Mouse (Mus musculus) CH12.LX (cell line): ENCODE data around the gene Nfia. TPM values are rescaled to one million over a fixed set of nuclear protein-coding genes. Genes with fewer than 3 reads are reported as not detected.

Experiments
- DNase-seq: peaks from one replicate; pipeline ENCODE4 v3.0.0-alpha.2; 2013; ENCODE audit errors: extremely low read depth
- H3K27ac ChIP-seq: 2 replicates; pipeline ENCODE4 v1.5.1; 2012; ENCODE audit warnings: low read depth, mild to moderate bottlenecking, control low read depth, moderate library complexity; ENCODE audit not compliant: insufficient read depth
- H3K27me3 ChIP-seq: replicated peaks from 2 replicates; pipeline ENCODE3; 2012; ENCODE audit warnings: inconsistent platforms
- H3K36me3 ChIP-seq, 2 experiments: replicated peaks in 1 of 2; 2 replicates each; pipeline versions ENCODE3 to v1.6.1; 2012; ENCODE audit warnings: inconsistent platforms in 1 of 2, low read length in 1 of 2, mild to moderate bottlenecking in 1 of 2, mixed read lengths in 1 of 2, moderate library complexity in 1 of 2; ENCODE audit not compliant: control insufficient read depth in 1 of 2, insufficient read depth in 1 of 2
- H3K4me1 ChIP-seq, 2 experiments: 2 replicates each; pipeline ENCODE4 v1.6.1; 2012; ENCODE audit warnings: inconsistent platforms in 1 of 2, moderate library complexity in 1 of 2; ENCODE audit not compliant: insufficient read depth in 2 of 2, control insufficient read depth in 1 of 2
- H3K4me2 ChIP-seq: 2 replicates; pipeline ENCODE4 v1.6.1; 2012; ENCODE audit warnings: low read depth, mild to moderate bottlenecking, control low read depth; ENCODE audit not compliant: poor library complexity, insufficient read depth, severe bottlenecking
- H3K4me3 ChIP-seq, 3 experiments: fragments of 150-350 bp in 1 of 3; sonication (generic) in 1 of 3; replicated peaks in 1 of 3; 2 replicates each; pipeline versions ENCODE3 to v1.5.1; 2011 to 2012; ENCODE audit warnings: low read depth in 2 of 3, low read length in 2 of 3, mild to moderate bottlenecking in 2 of 3, moderate library complexity in 2 of 3, control low read depth in 1 of 3, improper control_type of control experiment in 1 of 3, inconsistent platforms in 1 of 3, mixed read lengths in 1 of 3; ENCODE audit not compliant: poor library complexity in 1 of 3
- H3K79me2 ChIP-seq: replicated peaks from 2 replicates; pipeline ENCODE4 v1.6.1; 2012; ENCODE audit warnings: mild to moderate bottlenecking, moderate library complexity; ENCODE audit not compliant: control insufficient read depth, poor library complexity, insufficient read depth, severe bottlenecking; ENCODE audit errors: extremely low read depth
- H3K9ac ChIP-seq: 2 replicates; pipeline ENCODE4 v1.6.1; 2012; ENCODE audit warnings: low read depth, mild to moderate bottlenecking, control low read depth, moderate library complexity; ENCODE audit not compliant: insufficient read depth
- H3K9me3 ChIP-seq: replicated peaks from 2 replicates; pipeline ENCODE3; 2012; ENCODE audit warnings: low read length, inconsistent platforms, mixed read lengths
- BHLHE40 ChIP-seq: IDR thresholded peaks from 2 replicates; pipeline ENCODE4 v1.6.1; 2011; ENCODE audit warnings: mild to moderate bottlenecking, low read depth, low read length, improper control_type of control experiment
- CHD1 ChIP-seq: IDR thresholded peaks from 2 replicates; pipeline ENCODE4 v1.6.1; 2012; ENCODE audit warnings: low read depth, low read length, improper control_type of control experiment, inconsistent platforms
- CHD2 ChIP-seq: IDR thresholded peaks from 2 replicates; pipeline ENCODE4 v1.6.1; 2011; ENCODE audit warnings: low read length, improper control_type of control experiment
- CTCF ChIP-seq, 2 experiments: IDR thresholded peaks in 1 of 2; conservative IDR thresholded peaks in 1 of 2; 2 replicates each; pipeline ENCODE4 v1.5.1; 2011 to 2012; ENCODE audit warnings: low read depth in 2 of 2, low read length in 2 of 2, improper control_type of control experiment in 1 of 2, inconsistent platforms in 1 of 2, mild to moderate bottlenecking in 1 of 2, moderate library complexity in 1 of 2
- ELF1 ChIP-seq: IDR thresholded peaks from 2 replicates; pipeline ENCODE4 v1.6.1; 2014; ENCODE audit warnings: low read depth, mild to moderate bottlenecking, inconsistent platforms, low read length, improper control_type of control experiment
- EP300 ChIP-seq: IDR thresholded peaks from 2 replicates; pipeline ENCODE4 v1.6.1; 2011; ENCODE audit warnings: low read length, improper control_type of control experiment
- IRF4 ChIP-seq: IDR thresholded peaks from 2 replicates; pipeline ENCODE4 v1.6.1; 2014; ENCODE audit warnings: low read depth, mild to moderate bottlenecking, inconsistent platforms, low read length, improper control_type of control experiment
- JUND ChIP-seq: conservative IDR thresholded peaks from 2 replicates; pipeline ENCODE4 v1.6.1; 2011; ENCODE audit warnings: low read depth, low read length, improper control_type of control experiment
- MAFK ChIP-seq: IDR thresholded peaks from 2 replicates; pipeline ENCODE4 v1.6.1; 2011; ENCODE audit warnings: low read length, improper control_type of control experiment; ENCODE audit not compliant: insufficient replicate concordance
- MAX ChIP-seq: IDR thresholded peaks from 2 replicates; pipeline ENCODE4 v1.6.1; 2011; ENCODE audit warnings: low read length, improper control_type of control experiment
- MAZ ChIP-seq: IDR thresholded peaks from 2 replicates; pipeline ENCODE4 v1.6.1; 2012; ENCODE audit warnings: low read depth, mild to moderate bottlenecking, inconsistent platforms, low read length, improper control_type of control experiment, moderate library complexity
- MXI1 ChIP-seq: IDR thresholded peaks from 2 replicates; pipeline ENCODE4 v1.6.1; 2011; ENCODE audit warnings: mild to moderate bottlenecking, low read depth, low read length, improper control_type of control experiment
- MYC ChIP-seq: IDR thresholded peaks from 2 replicates; pipeline ENCODE4 v1.6.1; 2011; ENCODE audit warnings: low read depth, mild to moderate bottlenecking, improper control_type of control experiment, low read length
- NELFE ChIP-seq: IDR thresholded peaks from 2 replicates; pipeline ENCODE4 v1.6.1; 2011; ENCODE audit warnings: low read depth, low read length, improper control_type of control experiment
- PAX5 ChIP-seq: IDR thresholded peaks from 2 replicates; pipeline ENCODE4 v1.6.1; 2012; ENCODE audit warnings: low read length, inconsistent platforms, mixed read lengths
- POLR2A ChIP-seq: IDR thresholded peaks from 2 replicates; pipeline ENCODE4 v1.6.1; 2011; ENCODE audit warnings: low read depth, mild to moderate bottlenecking, improper control_type of control experiment, low read length
- RAD21 ChIP-seq: IDR thresholded peaks from 2 replicates; pipeline ENCODE4 v1.6.1; 2011; ENCODE audit warnings: low read depth, mild to moderate bottlenecking, low read length, improper control_type of control experiment, moderate library complexity
- RCOR1 ChIP-seq: conservative IDR thresholded peaks from 2 replicates; pipeline ENCODE4 v1.6.1; 2012; ENCODE audit warnings: low read depth, mild to moderate bottlenecking, inconsistent platforms, low read length, improper control_type of control experiment
- SIN3A ChIP-seq: IDR thresholded peaks from 2 replicates; pipeline ENCODE4 v1.6.1; 2012; ENCODE audit warnings: low read length, improper control_type of control experiment, inconsistent platforms
- SMC3 ChIP-seq: IDR thresholded peaks from 2 replicates; pipeline ENCODE4 v1.6.1; 2011; ENCODE audit warnings: low read depth, low read length, improper control_type of control experiment
- TBP ChIP-seq: conservative IDR thresholded peaks from 2 replicates; pipeline ENCODE4 v1.6.1; 2011; ENCODE audit warnings: low read depth, low read length, improper control_type of control experiment
- TCF12 ChIP-seq: IDR thresholded peaks from 2 replicates; pipeline ENCODE4 v1.6.1; 2014; ENCODE audit warnings: low read depth, mild to moderate bottlenecking, inconsistent platforms, low read length, improper control_type of control experiment
- UBTF ChIP-seq: IDR thresholded peaks from 2 replicates; pipeline ENCODE4 v1.6.1; 2012; ENCODE audit warnings: low read depth, mild to moderate bottlenecking, inconsistent platforms, low read length, improper control_type of control experiment, moderate library complexity
- USF1 ChIP-seq: IDR thresholded peaks from 2 replicates; pipeline ENCODE4 v1.6.1; 2014; ENCODE audit warnings: low read depth, mild to moderate bottlenecking, inconsistent platforms, low read length, improper control_type of control experiment
- ZC3H11A ChIP-seq: IDR thresholded peaks from 2 replicates; pipeline ENCODE4 v1.6.1; 2012; ENCODE audit warnings: low read depth, mild to moderate bottlenecking, inconsistent platforms, low read length, improper control_type of control experiment
- ZKSCAN1 ChIP-seq: IDR thresholded peaks from 2 replicates; pipeline ENCODE4 v1.6.1; 2012; ENCODE audit warnings: low read depth, inconsistent platforms, low read length, improper control_type of control experiment, borderline replicate concordance
- ZNF384 ChIP-seq: IDR thresholded peaks from 2 replicates; pipeline ENCODE4 v1.6.1; 2012; ENCODE audit warnings: low read depth, low read length, improper control_type of control experiment, inconsistent platforms
- dilution Hi-C: fragments of 300-500 bp; cut with MboI; formaldehyde crosslinking; loops from 2 replicates; pipeline ENCODE4 v1.14.3; 2020; ENCODE audit warnings: low sequenced_read_pairs; ENCODE audit not compliant: extremely low pct_unique_long_range_greater_than_20kb, extremely low pct_ligation_motif_present
- in situ Hi-C: fragments of 300-500 bp; cut with MboI; formaldehyde crosslinking; loops from 3 replicates; pipeline ENCODE4 v1.14.3; 2019; ENCODE audit warnings: low sequenced_read_pairs, low pct_ligation_motif_present, low pct_unique_long_range_greater_than_20kb, mixed read lengths
- polyA plus RNA-seq: library from polyadenylated mRNA; unstranded; fragments of >175 nt; gene quantifications from 2 replicates; pipeline ENCODE4 v1.2.1, GENCODE M21; 2012; ENCODE audit warnings: low read depth; ENCODE audit not compliant: insufficient read length
- total RNA-seq, 2 experiments: library from RNA; depleted of rRNA; stranded (reverse); fragments of 300-350 nt in 1 of 2; fragments of >200 nt in 1 of 2; gene quantifications; 2 replicates each; pipeline ENCODE4 v1.2.3; 2012 to 2014

The Nfia gene
- total and polyA plus RNA-seq, 3 experiments, result not detected

- no peak overlapping the region for H3K4me3 ChIP-seq
- TF ChIP-seq MXI1 (no peak), EP300 (no peak), MYC (no peak), USF1 (no peak), RCOR1 (no peak), RAD21 (no peak), MAZ (no peak), PAX5 (no peak), CHD1 (no peak), JUND (no peak), BHLHE40 (no peak), TCF12 (no peak), CHD2 (no peak), SMC3 (no peak), IRF4 (no peak), ZKSCAN1 (no peak), MAFK (no peak), ZC3H11A (no peak)
- DNase-seq, result no peak
- dilution Hi-C loops, result no loop called here
- in situ Hi-C loops, result no loop called here
- no peak overlapping the region for H3K27ac ChIP-seq
- no peaks in the 10 kb centered on the region for H3K79me2 ChIP-seq
- H3K36me3 ChIP-seq, result no peaks in the 10 kb centered on the region
- no peak overlapping the region for H3K9ac ChIP-seq
- H3K4me1 ChIP-seq, result no peaks in the 10 kb centered on the region
- no peak overlapping the region for H3K4me2 ChIP-seq
- no peaks in the 10 kb centered on the region for H3K27me3 ChIP-seq
- H3K9me3 ChIP-seq, result peaks cover 50% of the 10 kb centered on the region
Observed at GRCm38 (mm10) chr4:97778211-97779002, 5.9 kb downstream of the Nfia start.

DNA sequence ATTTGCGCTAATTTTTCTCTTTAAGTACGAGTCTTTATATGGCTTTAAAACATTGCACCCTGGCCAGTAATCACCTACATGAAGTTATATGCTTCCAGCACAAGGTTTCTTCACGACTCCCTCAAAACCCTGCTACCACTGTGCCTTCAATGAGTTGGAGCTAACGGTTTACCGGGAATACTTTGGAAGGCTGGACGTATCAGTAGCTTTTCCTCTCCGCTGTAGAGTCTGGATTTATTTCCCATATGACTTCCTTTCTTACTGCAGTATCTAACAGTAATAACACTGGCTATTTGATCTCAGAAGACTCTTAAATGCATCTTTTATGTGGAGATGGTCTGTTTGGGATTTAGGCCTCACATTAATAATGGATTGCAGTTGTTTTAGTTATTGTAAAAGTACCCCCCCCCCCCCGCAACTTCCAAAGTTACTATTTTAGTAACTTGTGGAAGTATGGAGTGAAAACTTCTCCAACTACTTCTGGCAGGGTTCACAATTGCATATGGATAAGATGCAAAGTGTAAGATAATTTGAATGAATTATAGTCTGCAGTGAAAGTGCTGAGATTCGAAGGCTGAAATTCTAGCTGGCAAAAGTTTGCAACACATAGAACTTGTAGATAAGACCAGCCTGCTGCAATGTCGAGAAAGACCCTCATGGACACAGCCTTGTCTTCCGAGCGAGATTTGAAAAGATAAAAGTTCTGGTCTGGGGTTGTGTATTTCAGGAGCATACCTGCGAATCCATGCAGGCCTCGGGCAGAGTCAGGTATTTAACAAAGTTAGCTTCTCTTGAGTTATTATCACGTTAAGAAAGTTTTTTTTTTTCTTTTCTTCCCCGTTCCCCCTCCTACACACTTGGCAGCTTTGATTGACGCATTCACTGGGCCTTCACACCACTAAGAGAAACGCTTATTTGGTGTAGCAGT, 6.7 kb downstream of the Nfia start:
- H3K36me3 ChIP-seq, result no peaks in the 10 kb centered on the region
- TF ChIP-seq JUND (no peak), ZNF384 (no peak), IRF4 (no peak), SIN3A (no peak), NELFE (no peak), CHD1 (no peak), TBP (no peak), ELF1 (no peak), MAX (no peak), POLR2A (no peak), CTCF (conservative IDR thresholded peaks at IDR 0.05 in 1 of 2, IDR thresholded peaks at IDR 0.05 in 1 of 2; ENCODE audit: low read depth in 2 of 2, low read length in 2 of 2) (no peak), SMC3 (no peak), UBTF (no peak)
- H3K4me3 ChIP-seq, result no peak overlapping the region
- H3K27ac ChIP-seq, result no peak overlapping the region
- dilution Hi-C loops, result no loop called here
- H3K9ac ChIP-seq, result no peak overlapping the region
- H3K4me1 ChIP-seq, result no peaks in the 10 kb centered on the region
- H3K79me2 ChIP-seq, result no peaks in the 10 kb centered on the region
- DNase-seq, result no peak
- no peaks in the 10 kb centered on the region for H3K27me3 ChIP-seq
- H3K9me3 ChIP-seq, result peaks cover 52% of the 10 kb centered on the region
- no peak overlapping the region for H3K4me2 ChIP-seq
- in situ Hi-C loops, result no loop called here
